Mouse (Mus musculus) neural tube, embryonic 15.5 days (tissue): ENCODE measurements around the gene Trp53bp1. TPM values are rescaled to one million over a fixed set of nuclear protein-coding genes. Genes with fewer than 3 reads are reported as not detected.
A peak's percentile ranks its signal among the peaks of the same experiment; 100 is the strongest.

Experiments
- ATAC-seq: fragments of 200-750 bp; cut with Nextera tagmentation; 2 replicates; pipeline ENCODE4 v1.8.0; 2017; ENCODE audit warnings: mild to moderate bottlenecking, moderate TSS enrichment, moderate library complexity; ENCODE audit not compliant: low FRiP score
- H3K27ac ChIP-seq: fragments of 300-500 bp; sonication (generic); replicated peaks from 2 replicates; pipeline ENCODE4 v1.5.1; 2015; ENCODE audit warnings: mild to moderate bottlenecking, inconsistent platforms
- H3K27me3 ChIP-seq: fragments of 300-500 bp; sonication (generic); replicated peaks from 2 replicates; pipeline ENCODE4 v1.6.1; 2015; ENCODE audit warnings: inconsistent platforms
- H3K36me3 ChIP-seq: fragments of 300-500 bp; sonication (generic); 2 replicates; pipeline ENCODE4 v1.6.1; 2015; ENCODE audit warnings: inconsistent platforms
- H3K4me1 ChIP-seq: fragments of 300-500 bp; sonication (generic); 2 replicates; pipeline ENCODE4 v1.6.1; 2015; ENCODE audit warnings: inconsistent platforms
- H3K4me2 ChIP-seq: fragments of 300-500 bp; sonication (generic); 2 replicates; pipeline ENCODE4 v1.6.1; 2015; ENCODE audit warnings: inconsistent platforms, mild to moderate bottlenecking, moderate library complexity
- H3K4me3 ChIP-seq: fragments of 300-500 bp; sonication (generic); replicated peaks from 2 replicates; pipeline ENCODE4 v1.5.1; 2015; ENCODE audit warnings: mild to moderate bottlenecking, inconsistent platforms
- H3K9ac ChIP-seq: fragments of 300-500 bp; sonication (generic); replicated peaks from 2 replicates; pipeline ENCODE4 v1.6.1; 2015; ENCODE audit warnings: mild to moderate bottlenecking, inconsistent platforms
- H3K9me3 ChIP-seq: fragments of 300-500 bp; sonication (generic); replicated peaks from 2 replicates; pipeline ENCODE4 v1.6.1; 2016; ENCODE audit warnings: inconsistent platforms
- whole genome bisulfite sequencing: fragments of 180-500 bp; shearing (Covaris S2); methylation state at CpG from one replicate; pipeline ENCODE4 v1.1.7; 2015; ENCODE audit warnings: mixed read lengths; 5-methylcytosine and 5-hydroxymethylcytosine counted together
- polyA plus RNA-seq: library from polyadenylated mRNA; unstranded; fragments of >200 nt; fragmentation: Nextera tagmentation; extraction: Ambion mirVana; gene quantifications from 2 replicates; pipeline ENCODE4 v1.2.1, GENCODE M21; 2015

The Trp53bp1 gene
- polyA plus RNA-seq, 1 experiment from 2014 or later = 146 TPM

DNA sequence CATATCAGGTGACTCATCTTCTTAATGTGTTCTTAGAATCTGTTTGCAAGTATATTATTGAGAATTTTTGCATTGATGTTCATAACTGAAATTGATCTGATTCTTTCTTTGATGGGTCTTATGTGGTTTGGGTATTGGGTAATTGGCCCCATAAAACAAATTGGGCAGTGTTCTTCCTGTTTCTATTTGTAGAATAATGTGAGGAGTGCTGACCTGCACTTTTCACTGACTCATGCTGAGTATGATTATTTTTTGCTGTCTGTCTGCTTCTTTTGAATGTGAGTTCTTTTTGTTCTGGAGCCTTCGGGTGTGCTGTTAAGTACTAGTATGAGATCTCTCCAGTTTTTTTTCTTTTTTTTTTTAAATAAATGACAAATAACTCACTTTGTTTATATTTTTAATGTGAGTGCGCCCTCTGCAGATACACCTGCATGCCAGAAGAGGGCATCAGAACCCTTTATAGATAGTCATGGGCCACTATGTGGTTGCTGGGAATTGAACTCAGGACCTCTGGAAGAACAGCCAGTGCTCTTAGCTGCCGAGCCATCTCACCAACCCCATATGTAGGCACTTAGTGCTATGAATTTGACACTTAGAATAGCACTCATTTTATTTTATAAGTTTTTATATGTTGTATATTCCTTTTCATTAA, 92.3 kb downstream of the Trp53bp1 start:
- no peak overlapping the region for H3K4me3 ChIP-seq
- H3K4me2 ChIP-seq = no peak overlapping the region
- ATAC-seq = no peak
- peaks cover 64% of the 10 kb centered on the region for H3K36me3 ChIP-seq
- H3K27me3 ChIP-seq = no peaks in the 10 kb centered on the region
- no peaks in the 10 kb centered on the region for H3K9me3 ChIP-seq
- H3K27ac ChIP-seq = no peak overlapping the region
- no peaks in the 10 kb centered on the region for H3K4me1 ChIP-seq
- H3K9ac ChIP-seq = no peak overlapping the region
- WGBS = 96% methylated on average over 3 of the region's 3 CpGs

DNA sequence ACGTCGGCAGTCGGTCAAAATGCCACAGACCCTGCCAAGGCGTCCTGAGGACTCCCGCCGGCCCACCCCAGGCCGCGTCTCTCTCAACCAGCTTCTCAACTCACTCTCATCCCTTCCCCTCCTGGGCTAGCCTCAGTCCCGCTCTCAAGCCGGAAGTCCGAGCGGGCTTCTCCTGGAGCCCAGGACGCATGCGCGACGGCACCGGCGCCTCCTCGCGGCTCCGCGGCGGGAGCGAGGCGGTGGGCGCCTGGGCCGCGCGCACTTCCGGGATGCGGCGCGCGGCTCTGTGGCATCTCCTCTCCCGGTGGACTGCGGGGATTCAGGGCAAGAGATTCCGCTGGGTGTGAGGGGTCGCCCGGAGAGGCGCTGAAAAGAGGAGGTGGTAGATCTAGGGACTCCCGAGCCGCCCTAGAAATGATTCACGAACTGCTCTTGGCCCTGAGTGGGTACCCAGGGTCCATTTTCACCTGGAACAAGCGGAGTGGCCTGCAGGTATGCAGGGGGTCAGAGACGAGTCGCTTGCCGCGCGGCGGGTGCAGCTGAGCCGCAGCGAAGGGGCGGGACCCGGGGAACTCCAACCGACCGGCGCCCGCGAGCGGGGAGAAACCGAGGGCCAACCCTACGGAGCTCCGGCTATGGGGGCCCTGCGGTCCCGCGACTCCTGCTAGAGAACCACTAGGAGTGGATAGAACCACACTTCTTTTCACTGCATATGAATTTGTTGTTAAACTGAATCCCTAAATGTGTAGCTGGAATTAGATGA, 100.0 kb downstream of the Trp53bp1 start, which contains the start of gene Zscan29:
Zscan29 (minus strand) TSS at position 146 of the 763 bp plus-strand sequence.
- Histone ChIP-seq H3K9me3 (no peaks in the 10 kb centered on the region), H3K27ac (peak within 1 kb of the TSS; percentile 88), H3K4me1 (peaks cover 34% of the 10 kb centered on the region), H3K27me3 (no peaks in the 10 kb centered on the region), H3K36me3 (peaks cover 22% of the 10 kb centered on the region), H3K9ac (peak within 1 kb of the TSS; percentile 72), H3K4me2 (peak within 1 kb of the TSS; percentile 91), H3K4me3 (peak within 1 kb of the TSS; percentile 91)
- under 1% methylated on average over 66 of the region's 66 CpGs for WGBS
- ATAC-seq = peak; percentile 96

- ATAC-seq = peak; percentile 64
- Histone ChIP-seq H3K4me1 (peaks cover 34% of the 10 kb centered on the region), H3K4me2 (peak within 1 kb of the TSS; percentile 91), H3K27ac (peak within 1 kb of the TSS; percentile 88), H3K9me3 (no peaks in the 10 kb centered on the region), H3K36me3 (peaks cover 23% of the 10 kb centered on the region), H3K27me3 (no peaks in the 10 kb centered on the region), H3K9ac (peak within 1 kb of the TSS; percentile 72), H3K4me3 (peak within 1 kb of the TSS; percentile 91)
- WGBS = under 1% methylated on average over 38 of the region's 38 CpGs
These were observed 100.7 kb downstream of the Trp53bp1 start, which contains the start of gene Tubgcp4 for GRCm38 (mm10) chr2:121170481-121170971. TSS of gene Tubgcp4 (plus strand) at chr2:121170654.

- WGBS = 6% methylated on average over 9 of the region's 9 CpGs
- peaks cover 34% of the 10 kb centered on the region for H3K4me1 ChIP-seq
- no peaks in the 10 kb centered on the region for H3K9me3 ChIP-seq
- peak overlapping the region; percentile 91 for H3K4me2 ChIP-seq
- H3K36me3 ChIP-seq = peaks cover 20% of the 10 kb centered on the region
- peak overlapping the region; percentile 88; the same call in 1 of the 2 replicates for H3K27ac ChIP-seq
- ATAC-seq = no peak
- no peaks in the 10 kb centered on the region for H3K27me3 ChIP-seq
- peak overlapping the region; percentile 91 for H3K4me3 ChIP-seq
- peak overlapping the region; percentile 72 for H3K9ac ChIP-seq
These were observed 101.3 kb downstream of the Trp53bp1 start for GRCm38 (mm10) chr2:121169902-121170301.

GRCm38 (mm10) chr2:121169173-121169572, 102.0 kb downstream of the Trp53bp1 start:
- no peak overlapping the region for H3K27ac ChIP-seq
- peak overlapping the region; percentile 91 for H3K4me3 ChIP-seq
- no peaks in the 10 kb centered on the region for H3K27me3 ChIP-seq
- H3K4me1 ChIP-seq = peaks cover 34% of the 10 kb centered on the region
- peak overlapping the region; percentile 91 for H3K4me2 ChIP-seq
- H3K9me3 ChIP-seq = no peaks in the 10 kb centered on the region
- WGBS = 41% methylated on average over 4 of the region's 4 CpGs
- peak overlapping the region; percentile 72; the same call in 1 of the 2 replicates for H3K9ac ChIP-seq
- no peak for ATAC-seq
- peaks cover 18% of the 10 kb centered on the region for H3K36me3 ChIP-seq

GRCm38 (mm10) chr2:121153100-121153499, 118.1 kb downstream of the Trp53bp1 start:
- 93% methylated on average over 3 of the region's 3 CpGs for WGBS
- H3K4me1 ChIP-seq = no peaks in the 10 kb centered on the region
- H3K27me3 ChIP-seq = no peaks in the 10 kb centered on the region
- no peak overlapping the region for H3K9ac ChIP-seq
- H3K27ac ChIP-seq = no peak overlapping the region
- ATAC-seq = no peak
- H3K36me3 ChIP-seq = peaks cover 47% of the 10 kb centered on the region
- no peaks in the 10 kb centered on the region for H3K9me3 ChIP-seq
- no peak overlapping the region for H3K4me2 ChIP-seq
- H3K4me3 ChIP-seq = no peak overlapping the region

GRCm38 (mm10) chr2:121149679-121150078, 121.5 kb downstream of the Trp53bp1 start:
- ATAC-seq = no peak
- Histone ChIP-seq H3K27me3 (no peaks in the 10 kb centered on the region), H3K9me3 (no peaks in the 10 kb centered on the region), H3K4me3 (no peak overlapping the region), H3K36me3 (peaks cover 45% of the 10 kb centered on the region), H3K9ac (no peak overlapping the region), H3K4me2 (no peak overlapping the region), H3K4me1 (no peaks in the 10 kb centered on the region), H3K27ac (no peak overlapping the region)
- 84% methylated on average over 5 of the region's 5 CpGs for WGBS

Other genes with a start within 250 kb of the Trp53bp1 start
- gene Epb42, start 234.3 kb downstream of the Trp53bp1 start, polyA plus RNA-seq = 0.37 and 0.75 TPM in 2 replicates
- gene Tgm5, start 185.6 kb downstream of the Trp53bp1 start, polyA plus RNA-seq = 0.09 and 0.14 TPM in 2 replicates
- gene Tgm7, start 161.6 kb downstream of the Trp53bp1 start, polyA plus RNA-seq = 0.13 TPM in 1 of 2 replicates, not detected in the other
- gene Adal, start 131.0 kb downstream of the Trp53bp1 start, polyA plus RNA-seq = 27.1 and 27.6 TPM in 2 replicates
- gene Lcmt2, start 130.8 kb downstream of the Trp53bp1 start, polyA plus RNA-seq = 18.9 and 21.5 TPM in 2 replicates
- gene Tubgcp4, start 100.8 kb downstream of the Trp53bp1 start, polyA plus RNA-seq = 45.2 and 47.2 TPM in 2 replicates
- 6.0 and 6.8 TPM in 2 replicates for gene Zscan29, start 100.3 kb downstream of the Trp53bp1 start, polyA plus RNA-seq
- gene Map1a, start 18.2 kb upstream of the Trp53bp1 start, polyA plus RNA-seq = 32.5 and 38.6 TPM in 2 replicates
- 20.5 and 22.0 TPM in 2 replicates for gene Ppip5k1, start 84.0 kb upstream of the Trp53bp1 start, polyA plus RNA-seq
- gene Ckmt1, start 86.3 kb upstream of the Trp53bp1 start, polyA plus RNA-seq = 131 and 149 TPM in 2 replicates
- gene Strc, start 115.8 kb upstream of the Trp53bp1 start, polyA plus RNA-seq = not detected in 2 replicates
- gene Pdia3, start 142.4 kb upstream of the Trp53bp1 start, polyA plus RNA-seq = 400 and 471 TPM in 2 replicates
- gene Catsper2, start 142.4 kb upstream of the Trp53bp1 start, polyA plus RNA-seq = 3.0 and 5.7 TPM in 2 replicates
- gene Ell3, start 172.9 kb upstream of the Trp53bp1 start, polyA plus RNA-seq = 2.6 and 3.6 TPM in 2 replicates
- 297 and 319 TPM in 2 replicates for gene Serf2, start 177.8 kb upstream of the Trp53bp1 start, polyA plus RNA-seq
- 118 and 120 TPM in 2 replicates for gene Hypk, start 181.9 kb upstream of the Trp53bp1 start, polyA plus RNA-seq
- gene Serinc4, start 185.4 kb upstream of the Trp53bp1 start, polyA plus RNA-seq = 0.63 and 0.92 TPM in 2 replicates
- gene Mfap1b, start 202.7 kb upstream of the Trp53bp1 start, polyA plus RNA-seq = 67.8 and 71.5 TPM in 2 replicates
- 27.8 and 28.8 TPM in 2 replicates for gene Mfap1a, start 235.3 kb upstream of the Trp53bp1 start, polyA plus RNA-seq
- 3.4 and 5.3 TPM in 2 replicates for gene Wdr76, start 235.3 kb upstream of the Trp53bp1 start, polyA plus RNA-seq